Mouse (Mus musculus) bone marrow, adult 2 months (tissue): ENCODE measurements around the gene 1700022I11Rik.

Experiments used
- CTCF ChIP-seq: fragments of 200-500 bp; IDR thresholded peaks from 2 replicates; pipeline ENCODE4 v1.5.1; 2011; ENCODE audit warnings: low read length, control low read depth; ENCODE audit not compliant: control insufficient read depth, insufficient read depth
- POLR2A ChIP-seq: fragments of 200-500 bp; IDR thresholded peaks from 2 replicates; pipeline ENCODE4 v1.6.1; 2011; ENCODE audit warnings: low read depth, mild to moderate bottlenecking, control low read depth, low read length, borderline replicate concordance; ENCODE audit not compliant: control insufficient read depth

DNA sequence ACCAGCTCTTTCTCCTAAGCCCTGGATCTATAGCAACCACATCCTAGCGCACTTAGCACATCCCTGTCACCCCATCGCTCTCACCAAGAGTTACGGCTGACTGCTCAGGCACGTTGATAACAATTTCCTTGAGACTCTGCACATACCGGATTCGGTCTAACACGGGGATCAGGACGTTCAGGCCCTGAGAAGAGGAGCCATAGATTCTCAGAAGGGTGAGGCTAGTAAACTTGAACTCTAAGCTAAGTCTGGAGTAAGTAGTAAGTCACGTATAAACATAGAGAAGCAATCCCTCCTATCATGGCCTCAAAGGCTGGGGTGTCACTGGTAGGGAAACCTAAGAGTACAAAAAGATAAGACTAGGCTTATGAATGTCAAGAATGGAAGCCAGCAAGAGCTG lies 60.9 kb downstream of the 1700022I11Rik start:
- TF ChIP-seq POLR2A (no peak), CTCF (no peak)
